Mouse (Mus musculus) spleen, postnatal 36 days (tissue): ENCODE measurements around the gene Cracr2b.
A peak's percentile ranks its signal among the peaks of the same experiment; 100 is the strongest.

Experiments
- DNase-seq, 2 experiments: peaks; one replicate each; pipeline ENCODE4 v3.0.0; 2022; ENCODE audit warnings: low spot score in 2 of 2, mixed read lengths in 1 of 2

Gene Cracr2b

GRCm38 (mm10) chr7:141454967-141455551, 5.8 kb upstream of the Cracr2b start, which contains the start of gene Pnpla2:
Gene Pnpla2 (plus strand): TSS chr7:141455198.
- peak; percentile 94 to 96 for DNase-seq

- DNase-seq, result peak; percentile 71 to 80
Observed at GRCm38 (mm10) chr7:141455610-141456314, 5.1 kb upstream of the Cracr2b start.

GRCm38 (mm10) chr7:141456739-141457138, 4.2 kb upstream of the Cracr2b start:
- no peak for DNase-seq

- DNase-seq, result no peak
Observed at GRCm38 (mm10) chr7:141457236-141457635, 3.7 kb upstream of the Cracr2b start.

GRCm38 (mm10) chr7:141457986-141458660, 2.8 kb upstream of the Cracr2b start:
- DNase-seq, result no peak

- DNase-seq, result no peak
Observed at GRCm38 (mm10) chr7:141458661-141459060, 2.2 kb upstream of the Cracr2b start.

- DNase-seq, result peak in 1 of 2 experiments; percentile 1
Observed at GRCm38 (mm10) chr7:141459301-141459711, 1.6 kb upstream of the Cracr2b start.

- DNase-seq, result no peak
Observed at GRCm38 (mm10) chr7:141460001-141460390, 898 bp upstream of the Cracr2b start.

- no peak for DNase-seq
Observed at GRCm38 (mm10) chr7:141461521-141462332, 833 bp downstream of the Cracr2b start.

- no peak for DNase-seq
Observed at GRCm38 (mm10) chr7:141462333-141462821, 1.5 kb downstream of the Cracr2b start.

- DNase-seq, result no peak
Observed at GRCm38 (mm10) chr7:141463824-141464602, 3.1 kb downstream of the Cracr2b start.

GRCm38 (mm10) chr7:141464603-141465201, 3.8 kb downstream of the Cracr2b start:
- DNase-seq, result no peak

GRCm38 (mm10) chr7:141465388-141466044, 4.6 kb downstream of the Cracr2b start:
- DNase-seq, result no peak

GRCm38 (mm10) chr7:141466045-141466394, 5.1 kb downstream of the Cracr2b start:
- DNase-seq, result no peak

- no peak for DNase-seq
Observed at GRCm38 (mm10) chr7:141466607-141467148, 5.8 kb downstream of the Cracr2b start.

GRCm38 (mm10) chr7:141467230-141468030, 6.5 kb downstream of the Cracr2b start, which contains the start of gene Cd151:
Gene Cd151 (plus strand): TSS chr7:141467392.
- peak; percentile 87 to 90 for DNase-seq

GRCm38 (mm10) chr7:141468164-141468521, 7.2 kb downstream of the Cracr2b start:
- no peak for DNase-seq

GRCm38 (mm10) chr7:141468522-141469211, 7.8 kb downstream of the Cracr2b start:
- DNase-seq, result peak; percentile 78 to 79
